In genomic region chr7:6781541-6781940, GRCm38 (mm10) we compare ENCODE assay signal across 10 mouse cellular contexts. TPM values are rescaled to one million over a fixed set of nuclear protein-coding genes. Genes with fewer than 3 reads are reported as not detected.
DNase-seq lines count a peak whose midpoint lies in the region; ATAC-seq and TF ChIP-seq lines count a peak whose summit lies in the region.
"Had no signal": no experiment of that assay in that cellular context is flagged by ENCODE, and none has a peak within 500 bp of the region (broad histone marks: within the 10 kb centered on the region; RNA-seq: fewer than 3 reads in every experiment).

No protein-coding gene starts in this region.

- no peaks in the 10 kb centered on the region for H3K9me3 ChIP-seq in heart, embryonic 16.5 days (replicated peaks; ENCODE audit: control insufficient read depth, low read length)
- no peaks in the 10 kb centered on the region for H3K9me3 ChIP-seq in limb, embryonic 14.5 days (ENCODE audit: control insufficient read depth, low read length)
- H3K9me3 ChIP-seq in stomach, postnatal 0 days (ENCODE audit: control insufficient read depth, low read length): no peaks in the 10 kb centered on the region
- H3K9me3 ChIP-seq: neural tube, embryonic 12.5 days had no signal

- peaks cover 36% of the 10 kb centered on the region for H3K4me1 ChIP-seq in heart, embryonic 16.5 days (ENCODE audit: control insufficient read depth, insufficient read depth, low read length)
- H3K4me1 ChIP-seq in limb, embryonic 14.5 days (ENCODE audit: control insufficient read depth, insufficient read depth, low read length): peaks cover 43% of the 10 kb centered on the region
- H3K4me1 ChIP-seq in stomach, postnatal 0 days (replicated peaks; ENCODE audit: control insufficient read depth, insufficient read depth): peaks cover 10% of the 10 kb centered on the region

- peak overlapping the region; percentile 76 for H3K27ac ChIP-seq in heart, embryonic 16.5 days (ENCODE audit: low read length)
- peak overlapping the region; percentile 97 for H3K27ac ChIP-seq in limb, embryonic 14.5 days (replicated peaks; ENCODE audit: low read depth, low read length)
- peak overlapping the region; percentile 79 for H3K27ac ChIP-seq in stomach, postnatal 0 days (replicated peaks)
- H3K27ac ChIP-seq: neural tube, embryonic 12.5 days had no signal

- WGBS in heart, embryonic 16.5 days: 28% methylated on average over 11 of the region's 11 CpGs
- 9% methylated on average over 11 of the region's 11 CpGs for WGBS in limb, embryonic 14.5 days
- 9% methylated on average over 11 of the region's 11 CpGs for WGBS in stomach, postnatal 0 days

- ATAC-seq in heart, embryonic 16.5 days (replicated peaks; ENCODE audit: extremely low read depth, insufficient read depth, low FRiP score): no peak
- ATAC-seq in limb, embryonic 14.5 days (ENCODE audit: low FRiP score, low read depth): peak; percentile 84
- peak; percentile 80 for ATAC-seq in stomach, postnatal 0 days (ENCODE audit: low FRiP score, low TSS enrichment)
- ATAC-seq: inflammation-experienced regulatory T-cells, adult 6 months had no signal

- no peak overlapping the region for H3K9ac ChIP-seq in heart, embryonic 16.5 days (ENCODE audit: low read length)
- H3K9ac ChIP-seq in limb, embryonic 14.5 days (ENCODE audit: low read depth, low read length, severe bottlenecking): peak overlapping the region; percentile 14; the same call in 1 of the 2 replicates
- 0 out of 2 replicates have a peak overlapping the region, but pooled peaks have one; percentile 13 for H3K9ac ChIP-seq in stomach, postnatal 0 days (ENCODE audit: low read length)
- H3K9ac ChIP-seq: neural tube, embryonic 12.5 days had no signal

- no peak for TF ChIP-seq CTCF in stomach, postnatal 0 days (IDR thresholded peaks at IDR 0.05; ENCODE audit: low read depth)

- TF ChIP-seq POLR2A in limb, embryonic 14.5 days (IDR thresholded peaks at IDR 0.05; ENCODE audit: borderline replicate concordance, extremely low read depth, insufficient read depth, insufficient read length): no peak

- TF ChIP-seq EP300 in stomach, postnatal 0 days (optimal IDR thresholded peaks at IDR 0.05): no peak

- no peak for DNase-seq in heart, adult 9 months (ENCODE audit: low spot score in 2 of 2)
- peak; percentile 78 to 83 for DNase-seq in right cerebral cortex, postnatal 10 days (ENCODE audit: low spot score in 2 of 2)
- no peak for DNase-seq in right cerebral cortex, postnatal 36 days (ENCODE audit: low spot score in 2 of 2)
- peak; percentile 97 for DNase-seq in limb, embryonic 14.5 days (ENCODE audit: low spot score)
- DNase-seq in stomach, postnatal 0 days (ENCODE audit: low spot score): peak; percentile 83
- no peak for DNase-seq in spleen, postnatal 36 days (ENCODE audit: low spot score in 2 of 2)
- no peak for DNase-seq in thymus, postnatal 25 days

- H3K4me2 ChIP-seq in heart, embryonic 16.5 days (ENCODE audit: low read depth, low read length): no peak overlapping the region
- 0 out of 2 replicates have a peak overlapping the region, but pooled peaks have one; percentile 22 for H3K4me2 ChIP-seq in limb, embryonic 14.5 days (replicated peaks; ENCODE audit: low read depth, low read length, severe bottlenecking)
- H3K4me2 ChIP-seq in stomach, postnatal 0 days (replicated peaks; ENCODE audit: low read depth): no peak overlapping the region
- H3K4me2 ChIP-seq: neural tube, embryonic 12.5 days had no signal

- H3K4me3 ChIP-seq in heart, embryonic 16.5 days (ENCODE audit: low read length): no peak overlapping the region
- no peak overlapping the region for H3K4me3 ChIP-seq in limb, embryonic 14.5 days (replicated peaks; ENCODE audit: low read length)
- H3K4me3 ChIP-seq in stomach, postnatal 0 days (ENCODE audit: low read depth, low read length): no peak overlapping the region
- H3K4me3 ChIP-seq: neural tube, embryonic 12.5 days had no signal

- H3K27me3 ChIP-seq in heart, embryonic 16.5 days (ENCODE audit: control insufficient read depth, insufficient read depth, low read length): no peaks in the 10 kb centered on the region
- no peaks in the 10 kb centered on the region for H3K27me3 ChIP-seq in limb, embryonic 14.5 days (ENCODE audit: control insufficient read depth, insufficient read depth, low read length)
- H3K27me3 ChIP-seq in stomach, postnatal 0 days (ENCODE audit: control insufficient read depth, insufficient read depth, low read length): no peaks in the 10 kb centered on the region
- H3K27me3 ChIP-seq: neural tube, embryonic 12.5 days had no signal

- H3K36me3 ChIP-seq in heart, embryonic 16.5 days (ENCODE audit: control insufficient read depth, insufficient read depth): no peaks in the 10 kb centered on the region
- no peaks in the 10 kb centered on the region for H3K36me3 ChIP-seq in limb, embryonic 14.5 days (ENCODE audit: control insufficient read depth, insufficient read depth, low read length)
- H3K36me3 ChIP-seq in stomach, postnatal 0 days (ENCODE audit: control insufficient read depth, insufficient read depth, low read length): no peaks in the 10 kb centered on the region
- H3K36me3 ChIP-seq: neural tube, embryonic 12.5 days had no signal

RNA-seq across cellular contexts. Expression of gene Usp29, which starts 51.2 kb away (rescaled TPM):
- polyA plus RNA-seq in heart, embryonic 16.5 days (2015; fragmentation: Nextera tagmentation; extraction: Ambion mirVana): 5.9 and 6.1 TPM in 2 replicates
- polyA plus RNA-seq in limb, embryonic 14.5 days (2012; rRNA removed): 20.7 and 27.2 TPM in 2 replicates
- 10.7 and 11.9 TPM in 2 replicates for polyA plus RNA-seq in limb, embryonic 14.5 days (2014; fragmentation: Nextera tagmentation; extraction: Ambion mirVana)
- polyA plus RNA-seq in stomach, postnatal 0 days (2015; fragmentation: Nextera tagmentation; extraction: Ambion mirVana): 1.0 and 1.4 TPM in 2 replicates

RNA-seq across cellular contexts. Expression of gene Peg3, which starts 51.3 kb away (rescaled TPM):
- 86.6 and 88.1 TPM in 2 replicates for polyA plus RNA-seq in heart, embryonic 16.5 days (2015; fragmentation: Nextera tagmentation; extraction: Ambion mirVana)
- polyA plus RNA-seq in limb, embryonic 14.5 days (2012; rRNA removed): 160 and 178 TPM in 2 replicates
- polyA plus RNA-seq in limb, embryonic 14.5 days (2014; fragmentation: Nextera tagmentation; extraction: Ambion mirVana): 244 and 268 TPM in 2 replicates
- polyA plus RNA-seq in stomach, postnatal 0 days (2015; fragmentation: Nextera tagmentation; extraction: Ambion mirVana): 26.0 and 26.8 TPM in 2 replicates
- polyA plus RNA-seq: inflammation-experienced regulatory T-cells, adult 6 months had no signal

Comparison
In these comparisons a context has a peak if more than half of its experiments do, and no peak if none do; other contexts are left out.
1. DNase-seq: peak in right cerebral cortex, postnatal 10 days (2 of 2), limb, embryonic 14.5 days (single experiment) and stomach, postnatal 0 days (single experiment); none in heart, adult 9 months (0 of 2), right cerebral cortex, postnatal 36 days (0 of 2), spleen, postnatal 36 days (0 of 2) and thymus, postnatal 25 days (single experiment).
2. Peak in every context shown above with its lines, with median percentiles within 50 percentile points of each other: H3K27ac ChIP-seq.